Mouse (Mus musculus) lung, embryonic 15.5 days (tissue): ENCODE data around the gene Rad23b. TPM values are rescaled to one million over a fixed set of nuclear protein-coding genes. Genes with fewer than 3 reads are reported as not detected.

Experiments
- ATAC-seq: fragments of 200-750 bp; cut with Nextera tagmentation; 2 replicates; pipeline ENCODE4 v1.8.0; 2017; ENCODE audit warnings: moderate number of reproducible peaks, borderline replicate concordance; ENCODE audit not compliant: low FRiP score, low TSS enrichment; ENCODE audit errors: extremely low read depth
- H3K27ac ChIP-seq: fragments of 300-500 bp; sonication (generic); 2 replicates; pipeline ENCODE4 v1.5.1; 2015; ENCODE audit warnings: moderate library complexity, mild to moderate bottlenecking, inconsistent platforms
- H3K27me3 ChIP-seq: fragments of 300-500 bp; sonication (generic); 2 replicates; pipeline ENCODE4 v1.6.1; 2015; ENCODE audit warnings: inconsistent platforms
- H3K36me3 ChIP-seq: fragments of 300-500 bp; sonication (generic); 2 replicates; pipeline ENCODE4 v1.6.1; 2015; ENCODE audit warnings: inconsistent platforms
- H3K4me1 ChIP-seq: fragments of 300-500 bp; sonication (generic); 2 replicates; pipeline ENCODE4 v1.6.1; 2015; ENCODE audit warnings: inconsistent platforms
- H3K4me2 ChIP-seq: fragments of 300-500 bp; sonication (generic); 2 replicates; pipeline ENCODE4 v1.6.1; 2015; ENCODE audit warnings: inconsistent platforms, mild to moderate bottlenecking, moderate library complexity
- H3K4me3 ChIP-seq: fragments of 300-500 bp; sonication (generic); 2 replicates; pipeline ENCODE4 v1.5.1; 2015; ENCODE audit warnings: mild to moderate bottlenecking, inconsistent platforms
- H3K9ac ChIP-seq: fragments of 300-500 bp; sonication (generic); 2 replicates; pipeline ENCODE4 v1.6.1; 2015; ENCODE audit warnings: inconsistent platforms
- H3K9me3 ChIP-seq: fragments of 300-500 bp; sonication (generic); 2 replicates; pipeline ENCODE4 v1.6.1; 2016; ENCODE audit warnings: inconsistent platforms
- WGBS: fragments of 180-500 bp; shearing (Covaris S2); methylation state at CpG from one replicate; pipeline ENCODE4 v1.1.7; 2015; 5-methylcytosine and 5-hydroxymethylcytosine counted together
- polyA plus RNA-seq: library from polyadenylated mRNA; unstranded; fragments of >200 nt; fragmentation: Nextera tagmentation; extraction: Ambion mirVana; gene quantifications from 2 replicates; pipeline ENCODE4 v1.2.1, GENCODE M21; 2015

Gene Rad23b
- polyA plus RNA-seq, 1 experiment from 2014 or later: 74.7 TPM

GRCm38 (mm10) chr4:55363866-55364265 lies 14.0 kb downstream of the Rad23b start:
- H3K9me3 ChIP-seq: no peaks in the 10 kb centered on the region

GRCm38 (mm10) chr4:55364374-55364773 lies 14.5 kb downstream of the Rad23b start:
- Histone ChIP-seq H3K9ac (no peak overlapping the region), H3K4me2 (no peak overlapping the region), H3K27ac (no peak overlapping the region), H3K9me3 (no peaks in the 10 kb centered on the region), H3K36me3 (peaks cover 9% of the 10 kb centered on the region; the same call in 1 of the 2 replicates), H3K4me3 (no peak overlapping the region), H3K4me1 (no peaks in the 10 kb centered on the region), H3K27me3 (no peaks in the 10 kb centered on the region)
- WGBS: 89% methylated on average over 4 of the region's 4 CpGs
- ATAC-seq: no peak

More at GRCm38 (mm10) chr4:55363866-55364265, 14.0 kb downstream of the Rad23b start:
- H3K4me1 ChIP-seq: no peaks in the 10 kb centered on the region
- H3K9ac ChIP-seq: no peak overlapping the region
- H3K4me2 ChIP-seq: no peak overlapping the region
- peaks cover 6% of the 10 kb centered on the region; the same call in 1 of the 2 replicates for H3K36me3 ChIP-seq
- H3K4me3 ChIP-seq: no peak overlapping the region
- H3K27me3 ChIP-seq: no peaks in the 10 kb centered on the region
- WGBS: 94% methylated on average over 4 of the region's 4 CpGs
- H3K27ac ChIP-seq: no peak overlapping the region
- no peak for ATAC-seq

- H3K4me1 ChIP-seq: no peaks in the 10 kb centered on the region
- no peaks in the 10 kb centered on the region for H3K9me3 ChIP-seq
- H3K27ac ChIP-seq: no peak overlapping the region
- H3K36me3 ChIP-seq: peaks cover 14% of the 10 kb centered on the region
- H3K9ac ChIP-seq: no peak overlapping the region
- no peak overlapping the region for H3K4me3 ChIP-seq
- H3K4me2 ChIP-seq: no peak overlapping the region
- no peaks in the 10 kb centered on the region for H3K27me3 ChIP-seq
- WGBS: 78% methylated on average over 1 of the region's 1 CpGs
- no peak for ATAC-seq
Observed at GRCm38 (mm10) chr4:55366014-55366413, 16.2 kb downstream of the Rad23b start.

GRCm38 (mm10) chr4:55370127-55370526 lies 20.3 kb downstream of the Rad23b start:
- H3K9me3 ChIP-seq: no peaks in the 10 kb centered on the region
- H3K4me3 ChIP-seq: no peak overlapping the region
- no peak for ATAC-seq
- no peak overlapping the region for H3K4me2 ChIP-seq
- peaks cover 29% of the 10 kb centered on the region for H3K36me3 ChIP-seq
- no peaks in the 10 kb centered on the region for H3K4me1 ChIP-seq
- H3K9ac ChIP-seq: no peak overlapping the region
- WGBS: 90% methylated on average over 3 of the region's 3 CpGs
- H3K27me3 ChIP-seq: no peaks in the 10 kb centered on the region
- H3K27ac ChIP-seq: no peak overlapping the region

GRCm38 (mm10) chr4:55371355-55371754 lies 21.5 kb downstream of the Rad23b start:
- no peak overlapping the region for H3K4me2 ChIP-seq
- ATAC-seq: no peak
- H3K9ac ChIP-seq: no peak overlapping the region
- WGBS: 83% methylated on average over 7 of the region's 7 CpGs
- H3K36me3 ChIP-seq: peaks cover 30% of the 10 kb centered on the region
- H3K27me3 ChIP-seq: no peaks in the 10 kb centered on the region
- H3K4me1 ChIP-seq: no peaks in the 10 kb centered on the region
- no peak overlapping the region for H3K4me3 ChIP-seq
- H3K9me3 ChIP-seq: no peaks in the 10 kb centered on the region
- H3K27ac ChIP-seq: no peak overlapping the region

- Histone ChIP-seq H3K9me3 (no peaks in the 10 kb centered on the region), H3K4me2 (no peak overlapping the region), H3K4me1 (no peaks in the 10 kb centered on the region), H3K36me3 (peaks cover 84% of the 10 kb centered on the region), H3K4me3 (no peak overlapping the region), H3K27me3 (no peaks in the 10 kb centered on the region), H3K27ac (no peak overlapping the region), H3K9ac (no peak overlapping the region)
- ATAC-seq: no peak
- 77% methylated on average over 2 of the region's 2 CpGs for WGBS
Observed at GRCm38 (mm10) chr4:55382350-55382749, 32.5 kb downstream of the Rad23b start.

GRCm38 (mm10) chr4:55386768-55387167 lies 36.9 kb downstream of the Rad23b start:
- Histone ChIP-seq H3K9ac (no peak overlapping the region), H3K4me1 (no peaks in the 10 kb centered on the region), H3K27ac (no peak overlapping the region), H3K9me3 (no peaks in the 10 kb centered on the region), H3K27me3 (no peaks in the 10 kb centered on the region), H3K36me3 (peaks cover 66% of the 10 kb centered on the region), H3K4me3 (no peak overlapping the region), H3K4me2 (no peak overlapping the region)
- ATAC-seq: no peak
- WGBS: 70% methylated on average over 2 of the region's 2 CpGs

GRCm38 (mm10) chr4:55391480-55391879 lies 41.6 kb downstream of the Rad23b start:
- no peak overlapping the region for H3K27ac ChIP-seq
- WGBS: 65% methylated on average over 1 of the region's 1 CpGs
- no peak overlapping the region for H3K4me3 ChIP-seq
- no peaks in the 10 kb centered on the region for H3K4me1 ChIP-seq
- H3K9me3 ChIP-seq: no peaks in the 10 kb centered on the region
- no peaks in the 10 kb centered on the region for H3K27me3 ChIP-seq
- no peak for ATAC-seq
- peaks cover 22% of the 10 kb centered on the region for H3K36me3 ChIP-seq
- H3K9ac ChIP-seq: no peak overlapping the region
- H3K4me2 ChIP-seq: no peak overlapping the region

GRCm38 (mm10) chr4:55392445-55392844 lies 42.6 kb downstream of the Rad23b start:
- WGBS: 92% methylated on average over 7 of the region's 7 CpGs

GRCm38 (mm10) chr4:55397911-55398762 lies 48.3 kb downstream of the Rad23b start:
- no peak for ATAC-seq
- no peak overlapping the region for H3K4me3 ChIP-seq

More at GRCm38 (mm10) chr4:55392445-55392844, 42.6 kb downstream of the Rad23b start:
- Histone ChIP-seq H3K4me2 (no peak overlapping the region), H3K27ac (no peak overlapping the region), H3K9ac (no peak overlapping the region), H3K9me3 (no peaks in the 10 kb centered on the region), H3K4me3 (no peak overlapping the region), H3K27me3 (no peaks in the 10 kb centered on the region), H3K4me1 (no peaks in the 10 kb centered on the region), H3K36me3 (peaks cover 15% of the 10 kb centered on the region)
- no peak for ATAC-seq

GRCm38 (mm10) chr4:55398901-55399300 lies 49.1 kb downstream of the Rad23b start:
- WGBS: 70% methylated on average over 11 of the region's 11 CpGs
- H3K4me2 ChIP-seq: 0 out of 2 replicates have a peak overlapping the region, but pooled peaks have one; percentile 22
- ATAC-seq: no peak

More at GRCm38 (mm10) chr4:55397911-55398762, 48.3 kb downstream of the Rad23b start:
- H3K4me2 ChIP-seq: peak overlapping the region; percentile 22; the same call in 1 of the 2 replicates
- WGBS: 34% methylated on average over 17 of the region's 17 CpGs
- no peaks in the 10 kb centered on the region for H3K36me3 ChIP-seq
- no peaks in the 10 kb centered on the region for H3K27me3 ChIP-seq
- H3K27ac ChIP-seq: no peak overlapping the region
- no peaks in the 10 kb centered on the region for H3K4me1 ChIP-seq
- no peaks in the 10 kb centered on the region for H3K9me3 ChIP-seq
- H3K9ac ChIP-seq: no peak overlapping the region

GRCm38 (mm10) chr4:55405329-55405728 lies 55.5 kb downstream of the Rad23b start:
- Histone ChIP-seq H3K27me3 (no peaks in the 10 kb centered on the region), H3K4me3 (no peak overlapping the region), H3K4me1 (no peaks in the 10 kb centered on the region), H3K9me3 (no peaks in the 10 kb centered on the region), H3K36me3 (no peaks in the 10 kb centered on the region), H3K4me2 (no peak overlapping the region), H3K9ac (no peak overlapping the region), H3K27ac (no peak overlapping the region)
- no peak for ATAC-seq
- 84% methylated on average over 3 of the region's 3 CpGs for WGBS

More at GRCm38 (mm10) chr4:55398901-55399300, 49.1 kb downstream of the Rad23b start:
- no peak overlapping the region for H3K27ac ChIP-seq
- H3K4me1 ChIP-seq: no peaks in the 10 kb centered on the region
- H3K9ac ChIP-seq: no peak overlapping the region
- no peak overlapping the region for H3K4me3 ChIP-seq
- no peaks in the 10 kb centered on the region for H3K36me3 ChIP-seq
- H3K9me3 ChIP-seq: no peaks in the 10 kb centered on the region
- no peaks in the 10 kb centered on the region for H3K27me3 ChIP-seq
